Mouse (Mus musculus): ENCODE data around the gene Gm4707. TPM values are rescaled to one million over a fixed set of nuclear protein-coding genes. Genes with fewer than 3 reads are reported as not detected.
"Not testable (repeated sequence)": the region's sequence is repeated elsewhere in the genome, so short reads cannot be mapped to it uniquely, and the experiment has no call there.

The Gm4707 gene
- polyA plus RNA-seq, 1 experiment from 2014 or later: 5.6 TPM

GRCm38 (mm10) chr17:71443273-71443672 is 16.4 kb downstream of the Gm4707 start:
- Histone ChIP-seq H3K4me2 (no peak overlapping the region), H3K9ac (replicated peaks) (no peak overlapping the region), H3K9me3 (no peaks in the 10 kb centered on the region), H3K4me3 (replicated peaks) (no peak overlapping the region), H3K36me3 (peaks cover 57% of the 10 kb centered on the region), H3K4me1 (replicated peaks) (no peaks in the 10 kb centered on the region), H3K27ac (no peak overlapping the region), H3K27me3 (no peaks in the 10 kb centered on the region)
- ATAC-seq (ENCODE audit: insufficient number of reproducible peaks, insufficient read depth, low FRiP score, low TSS enrichment, low read depth): no peak
- WGBS: 93% methylated on average over 6 of the region's 6 CpGs

GRCm38 (mm10) chr17:71422502-71422901 is 37.2 kb downstream of the Gm4707 start:
- ATAC-seq (ENCODE audit: insufficient number of reproducible peaks, insufficient read depth, low FRiP score, low TSS enrichment, low read depth); H3K9ac ChIP-seq (replicated peaks); H3K4me3 ChIP-seq (replicated peaks); H3K4me2 ChIP-seq; H3K27me3 ChIP-seq; H3K4me1 ChIP-seq (replicated peaks); H3K27ac ChIP-seq: not testable (repeated sequence)
- H3K36me3 ChIP-seq: peaks cover 63% of the 10 kb centered on the region
- WGBS: 94% methylated on average over 2 of the region's 2 CpGs
- H3K9me3 ChIP-seq: peaks cover 14% of the 10 kb centered on the region

GRCm38 (mm10) chr17:71419448-71419847 is 40.3 kb downstream of the Gm4707 start:
- not testable (repeated sequence) for ATAC-seq (ENCODE audit: insufficient number of reproducible peaks, insufficient read depth, low FRiP score, low TSS enrichment, low read depth); H3K27me3 ChIP-seq; H3K4me3 ChIP-seq (replicated peaks); H3K27ac ChIP-seq; H3K4me2 ChIP-seq; H3K9ac ChIP-seq (replicated peaks); H3K4me1 ChIP-seq (replicated peaks)
- H3K36me3 ChIP-seq: peaks cover 68% of the 10 kb centered on the region
- H3K9me3 ChIP-seq: peaks cover 14% of the 10 kb centered on the region
- 86% methylated on average over 5 of the region's 5 CpGs for WGBS

- no peak overlapping the region for H3K4me2 ChIP-seq
- no peak overlapping the region for H3K4me3 ChIP-seq (replicated peaks)
- no peak overlapping the region for H3K9ac ChIP-seq (replicated peaks)
- ATAC-seq (ENCODE audit: insufficient number of reproducible peaks, insufficient read depth, low FRiP score, low TSS enrichment, low read depth): no peak
- H3K27me3 ChIP-seq: no peaks in the 10 kb centered on the region
- peaks cover 58% of the 10 kb centered on the region for H3K36me3 ChIP-seq
- whole genome bisulfite sequencing: 88% methylated on average over 1 of the region's 1 CpGs
- H3K27ac ChIP-seq: no peak overlapping the region
- no peaks in the 10 kb centered on the region for H3K4me1 ChIP-seq (replicated peaks)
- peaks cover 7% of the 10 kb centered on the region for H3K9me3 ChIP-seq
Observed at GRCm38 (mm10) chr17:71417008-71417407, 42.7 kb downstream of the Gm4707 start.

Other genes starting within 250 kb of the Gm4707 start
- 22.9 and 23.7 TPM in 2 replicates for gene Emilin2, start 147.9 kb downstream of the Gm4707 start, polyA plus RNA-seq (2016; fragmentation: Nextera tagmentation; extraction: Ambion mirVana)
- 80.9 and 83.9 TPM in 2 replicates for gene Smchd1, start 15.4 kb upstream of the Gm4707 start, polyA plus RNA-seq (2016; fragmentation: Nextera tagmentation; extraction: Ambion mirVana)
- gene Ndc80, start 66.9 kb upstream of the Gm4707 start, polyA plus RNA-seq (2016; fragmentation: Nextera tagmentation; extraction: Ambion mirVana): 56.0 and 56.1 TPM in 2 replicates
- gene Spdya, start 92.1 kb upstream of the Gm4707 start, polyA plus RNA-seq (2016; fragmentation: Nextera tagmentation; extraction: Ambion mirVana): 1.3 and 1.4 TPM in 2 replicates
- 92.6 and 96.6 TPM in 2 replicates for gene Wdr43, start 156.0 kb upstream of the Gm4707 start, polyA plus RNA-seq (2016; fragmentation: Nextera tagmentation; extraction: Ambion mirVana)
- gene Togaram2, start 213.3 kb upstream of the Gm4707 start, polyA plus RNA-seq (2016; fragmentation: Nextera tagmentation; extraction: Ambion mirVana): not detected in 2 replicates

All from limb, embryonic 12.5 days (tissue).